ENCODE assay signal across 8 mouse cellular contexts in genomic region chr8:95137641-95138098, GRCm38 (mm10). TPM values are rescaled to one million over a fixed set of nuclear protein-coding genes. Genes with fewer than 3 reads are reported as not detected.
DNase-seq lines count a peak whose midpoint lies in the region; ATAC-seq lines count a peak whose summit lies in the region.

No protein-coding gene starts in this region.

- H3K4me1 ChIP-seq in forebrain, embryonic 10.5 days: peaks cover 46% of the 10 kb centered on the region
- H3K4me1 ChIP-seq in limb, embryonic 10.5 days: peaks cover 40% of the 10 kb centered on the region
- H3K4me1 ChIP-seq in midbrain, embryonic 12.5 days: peaks cover 33% of the 10 kb centered on the region

- under 1% methylated on average over 28 of the region's 28 CpGs for WGBS in forebrain, embryonic 10.5 days
- WGBS in limb, embryonic 10.5 days: under 1% methylated on average over 28 of the region's 28 CpGs
- 2% methylated on average over 28 of the region's 28 CpGs for WGBS in midbrain, embryonic 12.5 days

- H3K9me3 ChIP-seq in forebrain, embryonic 10.5 days: no peaks in the 10 kb centered on the region
- no peaks in the 10 kb centered on the region for H3K9me3 ChIP-seq in limb, embryonic 10.5 days (replicated peaks)
- H3K9me3 ChIP-seq in midbrain, embryonic 12.5 days: no peaks in the 10 kb centered on the region

- H3K4me2 ChIP-seq in midbrain, embryonic 12.5 days (replicated peaks): peak overlapping the region; percentile 51

- H3K36me3 ChIP-seq in forebrain, embryonic 10.5 days (replicated peaks): no peaks in the 10 kb centered on the region
- H3K36me3 ChIP-seq in limb, embryonic 10.5 days: peaks cover 10% of the 10 kb centered on the region; the same call in 1 of the 2 replicates
- no peaks in the 10 kb centered on the region for H3K36me3 ChIP-seq in midbrain, embryonic 12.5 days

- intact Hi-C loops in heart, postnatal 25 days (cut with DNase I): no loop called here

- DNase-seq in cerebellum, postnatal 10 days: peak; percentile 45 to 46
- no peak for DNase-seq in cerebellum, adult 9-11 months
- peak; percentile 42 for DNase-seq in forebrain, embryonic 10.5 days (ENCODE audit: extremely low spot score, low spot score)
- DNase-seq in heart, postnatal 25 days (ENCODE audit: low spot score): peak; percentile 50
- peak; percentile 59 for DNase-seq in limb, embryonic 10.5 days (ENCODE audit: low spot score)
- DNase-seq in B cell, adult 2 months: no peak
- no peak for DNase-seq in thymus, postnatal 4 days

- peaks cover 69% of the 10 kb centered on the region for H3K27me3 ChIP-seq in forebrain, embryonic 10.5 days (ENCODE audit: poor library complexity, severe bottlenecking)
- H3K27me3 ChIP-seq in limb, embryonic 10.5 days (ENCODE audit: low read depth, poor library complexity, severe bottlenecking): peaks cover 53% of the 10 kb centered on the region
- peaks cover 59% of the 10 kb centered on the region for H3K27me3 ChIP-seq in midbrain, embryonic 12.5 days

- H3K4me3 ChIP-seq in forebrain, embryonic 10.5 days: peak overlapping the region; percentile 47
- peak overlapping the region; percentile 44 for H3K4me3 ChIP-seq in limb, embryonic 10.5 days
- H3K4me3 ChIP-seq in midbrain, embryonic 12.5 days: peak overlapping the region; percentile 24

- H3K9ac ChIP-seq in midbrain, embryonic 12.5 days (replicated peaks): no peak overlapping the region; the same call in 1 of the 2 replicates

- H3K27ac ChIP-seq in forebrain, embryonic 10.5 days: peak overlapping the region; percentile 69
- no peak overlapping the region; the same call in 1 of the 2 replicates for H3K27ac ChIP-seq in limb, embryonic 10.5 days
- H3K27ac ChIP-seq in midbrain, embryonic 12.5 days (replicated peaks): no peak overlapping the region

- ATAC-seq in midbrain, embryonic 12.5 days (ENCODE audit: low FRiP score, low read depth): peak; percentile 16; the same call in 1 of the 2 replicates

RNA-seq across cellular contexts. Expression of gene Katnb1, which starts 56.7 kb away (rescaled TPM):
- 30.7 and 33.1 TPM in 2 replicates for polyA plus RNA-seq in forebrain, embryonic 10.5 days (2016; fragmentation: Nextera tagmentation; extraction: Ambion mirVana)
- total RNA-seq in heart, postnatal 25 days (2021): 1 to 10 TPM; 5.5 to 6.8 TPM
- 29.4 and 33.3 TPM in 2 replicates for polyA plus RNA-seq in limb, embryonic 10.5 days (2016; fragmentation: Nextera tagmentation; extraction: Ambion mirVana)
- polyA plus RNA-seq in midbrain, embryonic 12.5 days (2016; fragmentation: Nextera tagmentation; extraction: Ambion mirVana): 35.6 and 40.8 TPM in 2 replicates

Comparison
In these comparisons a context has a peak if more than half of its experiments do, and no peak if none do; other contexts are left out.
1. DNase-seq: peak in cerebellum, postnatal 10 days (2 of 2), forebrain, embryonic 10.5 days (single experiment), heart, postnatal 25 days (single experiment) and limb, embryonic 10.5 days (single experiment); none in cerebellum, adult 9-11 months (single experiment), B cell, adult 2 months (0 of 2) and thymus, postnatal 4 days (single experiment).
2. Peak in every context shown above with its lines, with median percentiles within 50 percentile points of each other: H3K4me3 ChIP-seq.